Comparison of ENCODE assay signal across 8 mouse cellular contexts in the genomic region with DNA sequence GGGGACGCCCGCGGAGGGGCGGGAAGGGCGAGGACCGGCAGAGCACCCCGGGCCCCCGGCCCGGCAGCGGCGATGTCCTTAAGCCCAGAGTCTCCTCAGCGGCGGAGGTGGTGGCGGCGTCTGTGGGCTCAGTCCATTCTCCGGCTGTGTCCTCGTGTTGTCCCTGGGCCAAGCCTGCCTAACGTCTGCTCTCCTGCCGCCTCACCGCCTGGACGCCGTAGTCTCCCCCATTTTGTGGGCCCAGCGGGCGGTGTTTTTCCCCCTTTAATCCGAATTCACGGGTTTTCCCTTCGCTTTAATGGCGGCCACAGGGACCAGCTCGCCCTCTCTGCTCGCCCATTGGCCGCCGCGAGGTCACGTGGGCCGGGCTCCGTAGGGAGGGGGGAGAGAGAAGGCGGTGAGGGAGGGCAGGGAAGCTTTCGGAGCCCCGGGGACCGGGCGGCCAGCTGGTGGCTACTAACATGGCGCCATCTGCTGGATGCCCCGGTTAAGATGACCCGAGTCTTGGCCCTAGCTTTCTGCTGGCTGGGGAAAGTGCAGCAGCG. TPM values are rescaled to one million over a fixed set of nuclear protein-coding genes. Genes with fewer than 3 reads are reported as not detected.
DNase-seq lines count a peak whose midpoint lies in the region; ATAC-seq and TF ChIP-seq lines count a peak whose summit lies in the region.

No protein-coding gene starts in this region.

- H3K36me3 ChIP-seq in hindbrain, postnatal 0 days (ENCODE audit: insufficient read depth, low read length) = no peaks in the 10 kb centered on the region

- H3K4me3 ChIP-seq in hindbrain, postnatal 0 days (ENCODE audit: low read length) = peak overlapping the region; percentile 99
- H3K4me3 ChIP-seq in left cerebral cortex, adult 2 months = peak overlapping the region; percentile 91

- intact Hi-C loops in left cerebral cortex, adult 2 months (cut with DNase I) = loop anchor here (1.0 to 5.0 kb wide), 3 partner anchors 76 to 124 kb away; a partner anchor contains a TSS

- peak overlapping the region; percentile 85 for H3K4me2 ChIP-seq in hindbrain, postnatal 0 days (ENCODE audit: low read depth, low read length)

- H3K27ac ChIP-seq in hindbrain, postnatal 0 days = peak overlapping the region; percentile 99
- peak overlapping the region; percentile 98 for H3K27ac ChIP-seq in left cerebral cortex, adult 2 months

- under 1% methylated on average over 45 of the region's 45 CpGs for WGBS in hindbrain, postnatal 0 days

- peak; percentile 87 for TF ChIP-seq CTCF in hindbrain, postnatal 0 days (IDR thresholded peaks at IDR 0.05; ENCODE audit: low read depth)
- peak; percentile 86 for TF ChIP-seq CTCF in left cerebral cortex, adult 2 months (IDR thresholded peaks at IDR 0.05)

- H3K9me3 ChIP-seq in hindbrain, postnatal 0 days (ENCODE audit: low read length) = no peaks in the 10 kb centered on the region

- no peaks in the 10 kb centered on the region for H3K27me3 ChIP-seq in hindbrain, postnatal 0 days (ENCODE audit: insufficient read depth, low read length)

- ATAC-seq in hindbrain, postnatal 0 days = peak; percentile 97
- peak; percentile 97 for ATAC-seq in megakaryocyte, adult 5-6 weeks (ENCODE audit: poor library complexity, severe bottlenecking)

- H3K9ac ChIP-seq in hindbrain, postnatal 0 days (replicated peaks; ENCODE audit: low read length) = peak overlapping the region; percentile 96

- DNase-seq in T-cell, adult 2 months (ENCODE audit: low spot score) = peak; percentile 99
- DNase-seq in cerebellum, postnatal 36 days = peak; percentile 99
- DNase-seq in gastrocnemius, adult 18-20 months (ENCODE audit: low spot score) = peak; percentile 100
- peak; percentile 98 for DNase-seq in hindbrain, postnatal 0 days (ENCODE audit: low spot score)
- peak; percentile 98 for DNase-seq in left cerebral cortex, adult 2 months (ENCODE audit: extremely low spot score in 1 of 2, low spot score in 2 of 2)
- DNase-seq in right cerebral cortex, adult 2 months (ENCODE audit: low spot score in 2 of 2) = peak; percentile 97 to 98
- peak; percentile 99 for DNase-seq in urinary bladder, postnatal 14 days (ENCODE audit: low spot score)

- peaks cover 7% of the 10 kb centered on the region; the same call in 1 of the 2 replicates for H3K4me1 ChIP-seq in hindbrain, postnatal 0 days (ENCODE audit: insufficient read depth, low read length)

RNA-seq across cellular contexts. Expression of a gene that starts 0.7 kb away (rescaled TPM):
- 10 to 100 TPM; 34.1 to 36.1 TPM for total RNA-seq in gastrocnemius, adult 18-20 months (2021)
- 55.0 and 59.7 TPM in 2 replicates for total RNA-seq in hindbrain, postnatal 0 days (2014; rRNA removed)
- polyA plus RNA-seq in hindbrain, postnatal 0 days (2015; fragmentation: Nextera tagmentation; extraction: Ambion mirVana) = 5.3 and 5.6 TPM in 2 replicates
- total RNA-seq in left cerebral cortex, adult 2 months (2021) = 10 to 100 TPM; 60.5 to 61.2 TPM
- total RNA-seq in megakaryocyte, adult 5-6 weeks (2015) = 51.7 and 62.6 TPM in 2 replicates
- total RNA-seq in megakaryocyte, adult 5-6 weeks (2017) = 54.4 and 65.2 TPM in 2 replicates

Comparison
In these comparisons a context has a peak if more than half of its experiments do, and no peak if none do; other contexts are left out.
1. Peak in every context shown above with its lines: DNase-seq, ATAC-seq, H3K4me3 ChIP-seq and H3K27ac ChIP-seq.